Mouse (Mus musculus): ENCODE data around the gene Bpifa5. TPM values are rescaled to one million over a fixed set of nuclear protein-coding genes. Genes with fewer than 3 reads are reported as not detected.

The Bpifa5 gene
- polyA plus RNA-seq (2012) = not detected in 2 replicates

GRCm38 (mm10) chr2:154162307-154162706 lies at the start of gene Bpifa5:
Gene Bpifa5 (plus strand): TSS chr2:154162607.

GRCm38 (mm10) chr2:154130120-154130519 lies 32.3 kb upstream of the Bpifa5 start, which contains the start of gene Bpifa3:
Gene Bpifa3 (plus strand): TSS chr2:154130336.

GRCm38 (mm10) chr2:154142580-154142979 lies 19.8 kb upstream of the Bpifa5 start, which contains the start of gene Bpifa1:
Gene Bpifa1 (plus strand): TSS chr2:154142880.

GRCm38 (mm10) chr2:154190546-154191258 lies 28.3 kb downstream of the Bpifa5 start, which contains the start of gene Bpifb1:
Gene Bpifb1 (plus strand): TSS chr2:154190818.

Other genes starting within 250 kb of the Bpifa5 start
- gene Bpifb3, start 244.4 kb upstream of the Bpifa5 start, polyA plus RNA-seq (2012) = not detected in 2 replicates
- gene Bpifb4, start 224.4 kb upstream of the Bpifa5 start, polyA plus RNA-seq (2012) = not detected in 2 replicates
- not detected in 2 replicates for gene Bpifa6, start 187.7 kb upstream of the Bpifa5 start, polyA plus RNA-seq (2012)
- not detected in 2 replicates for gene Bpifa2, start 154.3 kb upstream of the Bpifa5 start, polyA plus RNA-seq (2012)
- gene Bpifa3, start 32.3 kb upstream of the Bpifa5 start, polyA plus RNA-seq (2012) = not detected in 2 replicates
- gene Bpifa1, start 19.7 kb upstream of the Bpifa5 start, polyA plus RNA-seq (2012) = not detected in 2 replicates
- gene Bpifb1, start 28.2 kb downstream of the Bpifa5 start, polyA plus RNA-seq (2012) = not detected in 2 replicates
- gene Bpifb5, start 61.1 kb downstream of the Bpifa5 start, polyA plus RNA-seq (2012) = 0.13 and 0.18 TPM in 2 replicates
- gene Bpifb9a, start 95.2 kb downstream of the Bpifa5 start, polyA plus RNA-seq (2012) = not detected in 2 replicates
- gene Bpifb9b, start 144.6 kb downstream of the Bpifa5 start, polyA plus RNA-seq (2012) = not detected in 2 replicates
- 0.35 and 0.51 TPM in 2 replicates for gene Cdk5rap1, start 210.4 kb downstream of the Bpifa5 start, polyA plus RNA-seq (2012)
- 0.61 and 0.64 TPM in 2 replicates for gene Snta1, start 245.5 kb downstream of the Bpifa5 start, polyA plus RNA-seq (2012)

Measured in megakaryocyte-erythroid progenitor cell, adult 5 weeks (primary cell).